Mouse (Mus musculus): ENCODE data around the gene Slc37a3.

DNA sequence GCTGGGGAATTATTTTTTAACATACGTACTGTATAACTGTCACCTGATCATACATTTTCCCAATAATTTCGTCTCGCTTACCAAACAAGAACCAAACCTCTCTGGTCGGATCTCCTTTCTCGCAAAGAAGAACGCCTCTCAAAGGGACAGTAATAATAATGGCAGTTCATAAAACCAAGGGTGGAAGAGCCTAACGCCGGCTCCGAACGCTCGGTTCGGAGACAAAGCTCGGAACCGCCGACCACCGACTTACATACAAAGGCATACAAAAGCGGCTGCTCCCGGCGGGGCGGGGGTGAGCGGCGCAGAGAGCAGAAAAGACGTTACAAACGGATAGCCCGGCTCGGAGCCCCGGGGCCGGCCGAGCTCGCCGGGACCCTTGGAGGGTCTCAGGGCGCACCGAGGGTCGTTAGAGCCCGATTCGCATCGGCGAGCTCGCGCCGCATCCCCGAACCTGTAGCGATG lies 41.9 kb upstream of the Slc37a3 start:
- TF ChIP-seq CTCF (IDR thresholded peaks at IDR 0.05; ENCODE audit: low read depth) (no peak), EP300 (optimal IDR thresholded peaks at IDR 0.05) (no peak)
